Mouse (Mus musculus): ENCODE measurements around the gene Gm17651. TPM values are rescaled to one million over a fixed set of nuclear protein-coding genes. Genes with fewer than 3 reads are reported as not detected.

Gm17651 gene
- total and polyA plus RNA-seq, 3 experiments: not detected

- H3K4me3 ChIP-seq (replicated peaks in 1 of 3; ENCODE audit: low read depth in 2 of 3, low read length in 2 of 3, poor library complexity in 1 of 3): no peak overlapping the region
Measured at GRCm38 (mm10) chr3:97702448-97703080, 28.1 kb upstream of the Gm17651 start.

GRCm38 (mm10) chr3:97701198-97701597 is 26.7 kb upstream of the Gm17651 start:
- in situ Hi-C loops (cut with MboI; ENCODE audit: low pct_ligation_motif_present, low pct_unique_long_range_greater_than_20kb, low sequenced_read_pairs) (no loop called here), dilution Hi-C loops (cut with MboI; ENCODE audit: extremely low pct_ligation_motif_present, extremely low pct_unique_long_range_greater_than_20kb, low sequenced_read_pairs) (no loop called here)
- no peaks in the 10 kb centered on the region for H3K9me3 ChIP-seq (replicated peaks; ENCODE audit: low read length)
- DNase-seq (ENCODE audit: extremely low read depth): no peak
- peaks cover 4% of the 10 kb centered on the region for H3K27me3 ChIP-seq (replicated peaks)
- H3K4me2 ChIP-seq (ENCODE audit: insufficient read depth, low read depth, poor library complexity, severe bottlenecking): no peak overlapping the region
- H3K9ac ChIP-seq (ENCODE audit: insufficient read depth, low read depth): no peak overlapping the region
- TF ChIP-seq JUND (conservative IDR thresholded peaks at IDR 0.05; ENCODE audit: low read depth, low read length) (no peak), BHLHE40 (IDR thresholded peaks at IDR 0.05; ENCODE audit: low read depth, low read length) (no peak), TCF12 (IDR thresholded peaks at IDR 0.05; ENCODE audit: low read depth, low read length) (no peak), UBTF (IDR thresholded peaks at IDR 0.05; ENCODE audit: low read depth, low read length) (no peak), ETS1 (conservative IDR thresholded peaks at IDR 0.05; ENCODE audit: low read depth, low read length) (no peak), E2F4 (IDR thresholded peaks at IDR 0.05; ENCODE audit: insufficient replicate concordance, low read depth, low read length) (no peak), NELFE (IDR thresholded peaks at IDR 0.05; ENCODE audit: low read depth, low read length) (no peak), ZC3H11A (IDR thresholded peaks at IDR 0.05; ENCODE audit: low read depth, low read length) (no peak), USF1 (IDR thresholded peaks at IDR 0.05; ENCODE audit: low read depth, low read length) (no peak)
- no peaks in the 10 kb centered on the region for H3K79me2 ChIP-seq (replicated peaks; ENCODE audit: control insufficient read depth, extremely low read depth, insufficient read depth, poor library complexity, severe bottlenecking)
- H3K4me1 ChIP-seq (ENCODE audit: control insufficient read depth in 1 of 2, insufficient read depth in 2 of 2): 0 out of 4 replicates have a peak, but pooled peaks cover 0 to 2% of the 10 kb centered on the region in 2 experiments
- no peak overlapping the region for H3K27ac ChIP-seq (ENCODE audit: insufficient read depth, low read depth)
- H3K4me3 ChIP-seq (replicated peaks in 1 of 3; ENCODE audit: low read depth in 2 of 3, low read length in 2 of 3, poor library complexity in 1 of 3): no peak overlapping the region
- H3K36me3 ChIP-seq (replicated peaks in 1 of 2; ENCODE audit: control insufficient read depth in 1 of 2, insufficient read depth in 1 of 2, low read length in 1 of 2): no peaks in the 10 kb centered on the region

More at GRCm38 (mm10) chr3:97702448-97703080, 28.1 kb upstream of the Gm17651 start:
- in situ Hi-C loops (cut with MboI; ENCODE audit: low pct_ligation_motif_present, low pct_unique_long_range_greater_than_20kb, low sequenced_read_pairs) (no loop called here), dilution Hi-C loops (cut with MboI; ENCODE audit: extremely low pct_ligation_motif_present, extremely low pct_unique_long_range_greater_than_20kb, low sequenced_read_pairs) (no loop called here)
- no peak overlapping the region for H3K27ac ChIP-seq (ENCODE audit: insufficient read depth, low read depth)
- TF ChIP-seq NRF1 (IDR thresholded peaks at IDR 0.05; ENCODE audit: low read depth, low read length) (no peak), MAX (IDR thresholded peaks at IDR 0.05; ENCODE audit: low read length) (0 out of 2 replicates have a peak, but pooled peaks have one; percentile 27)
- H3K36me3 ChIP-seq (replicated peaks in 1 of 2; ENCODE audit: control insufficient read depth in 1 of 2, insufficient read depth in 1 of 2, low read length in 1 of 2): no peaks in the 10 kb centered on the region
- H3K9me3 ChIP-seq (replicated peaks; ENCODE audit: low read length): no peaks in the 10 kb centered on the region
- DNase-seq (ENCODE audit: extremely low read depth): no peak
- 0 out of 4 replicates have a peak, but pooled peaks cover 0 to 2% of the 10 kb centered on the region in 2 experiments for H3K4me1 ChIP-seq (ENCODE audit: control insufficient read depth in 1 of 2, insufficient read depth in 2 of 2)
- no peaks in the 10 kb centered on the region for H3K79me2 ChIP-seq (replicated peaks; ENCODE audit: control insufficient read depth, extremely low read depth, insufficient read depth, poor library complexity, severe bottlenecking)
- H3K9ac ChIP-seq (ENCODE audit: insufficient read depth, low read depth): no peak overlapping the region
- peak overlapping the region; percentile 7; the same call in 1 of the 2 replicates for H3K4me2 ChIP-seq (ENCODE audit: insufficient read depth, low read depth, poor library complexity, severe bottlenecking)
- peaks cover 4% of the 10 kb centered on the region for H3K27me3 ChIP-seq (replicated peaks)

DNA sequence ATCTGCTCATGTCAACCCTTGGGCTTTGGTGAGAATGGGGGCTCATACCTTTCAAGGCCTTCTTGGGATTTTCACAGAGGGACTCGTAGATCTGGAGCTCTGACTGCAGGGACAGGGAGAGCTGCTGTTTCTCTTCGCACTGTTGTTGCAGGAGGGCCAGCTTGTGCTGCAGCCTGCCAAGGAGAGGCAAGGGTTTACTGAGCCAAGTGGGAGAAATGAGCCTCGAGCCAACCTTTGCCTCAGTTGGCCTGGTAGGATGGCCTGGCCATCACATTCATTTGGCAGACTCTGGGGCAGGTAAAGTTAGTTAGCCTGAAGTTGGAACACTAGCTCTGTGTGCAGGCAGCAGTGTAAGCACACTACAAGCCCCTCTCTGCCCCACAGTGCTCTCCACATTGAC is 24.6 kb upstream of the Gm17651 start:
- TF ChIP-seq POLR2AphosphoS2 (IDR thresholded peaks at IDR 0.05; ENCODE audit: low read depth, low read length) (no peak), MEF2A (IDR thresholded peaks at IDR 0.05; ENCODE audit: borderline replicate concordance, low read depth, low read length) (no peak), USF2 (conservative IDR thresholded peaks at IDR 0.05; ENCODE audit: low read depth, low read length) (no peak), ZNF384 (IDR thresholded peaks at IDR 0.05; ENCODE audit: low read depth, low read length) (no peak), GABPA (IDR thresholded peaks at IDR 0.05; ENCODE audit: insufficient replicate concordance, low read depth, low read length) (no peak), UBTF (IDR thresholded peaks at IDR 0.05; ENCODE audit: low read depth, low read length) (no peak), ELF1 (IDR thresholded peaks at IDR 0.05; ENCODE audit: low read depth, low read length) (no peak), MAZ (IDR thresholded peaks at IDR 0.05; ENCODE audit: low read depth, low read length) (no peak), TBP (conservative IDR thresholded peaks at IDR 0.05; ENCODE audit: low read depth, low read length) (no peak), E2F4 (IDR thresholded peaks at IDR 0.05; ENCODE audit: insufficient replicate concordance, low read depth, low read length) (no peak), JUND (conservative IDR thresholded peaks at IDR 0.05; ENCODE audit: low read depth, low read length) (no peak)
- no peak for DNase-seq (ENCODE audit: extremely low read depth)
- Histone ChIP-seq H3K4me3 (replicated peaks in 1 of 3; ENCODE audit: low read depth in 2 of 3, low read length in 2 of 3, poor library complexity in 1 of 3) (no peak overlapping the region), H3K36me3 (replicated peaks in 1 of 2; ENCODE audit: control insufficient read depth in 1 of 2, insufficient read depth in 1 of 2, low read length in 1 of 2) (no peaks in the 10 kb centered on the region), H3K4me1 (ENCODE audit: control insufficient read depth in 1 of 2, insufficient read depth in 2 of 2) (0 out of 4 replicates have a peak, but pooled peaks cover 0 to 2% of the 10 kb centered on the region in 2 experiments), H3K9me3 (replicated peaks; ENCODE audit: low read length) (no peaks in the 10 kb centered on the region), H3K27me3 (replicated peaks) (peaks cover 12% of the 10 kb centered on the region), H3K4me2 (ENCODE audit: insufficient read depth, low read depth, poor library complexity, severe bottlenecking) (no peak overlapping the region), H3K27ac (ENCODE audit: insufficient read depth, low read depth) (no peak overlapping the region), H3K79me2 (replicated peaks; ENCODE audit: control insufficient read depth, extremely low read depth, insufficient read depth, poor library complexity, severe bottlenecking) (no peaks in the 10 kb centered on the region), H3K9ac (ENCODE audit: insufficient read depth, low read depth) (no peak overlapping the region)
- in situ Hi-C loops (cut with MboI; ENCODE audit: low pct_ligation_motif_present, low pct_unique_long_range_greater_than_20kb, low sequenced_read_pairs) (loop anchor here (25.0 kb wide), 1 partner anchor 463 kb away; the partner anchor contains the start of gene Adam30), dilution Hi-C loops (cut with MboI; ENCODE audit: extremely low pct_ligation_motif_present, extremely low pct_unique_long_range_greater_than_20kb, low sequenced_read_pairs) (no loop called here)

Measured in CH12.LX (cell line).